Mouse (Mus musculus) intestine, embryonic 16.5 days (tissue): ENCODE measurements around the gene Nif3l1. TPM values are rescaled to one million over a fixed set of nuclear protein-coding genes. Genes with fewer than 3 reads are reported as not detected.

Experiments used
- ATAC-seq: fragments of 200-750 bp; cut with Nextera tagmentation; 2 replicates; pipeline ENCODE4 v1.8.0; 2017; ENCODE audit warnings: moderate TSS enrichment, moderate library complexity
- H3K27ac ChIP-seq: fragments of 300-500 bp; sonication (generic); 2 replicates; pipeline ENCODE4 v1.5.1; 2014; ENCODE audit warnings: mild to moderate bottlenecking, low read length
- H3K27me3 ChIP-seq: fragments of 300-500 bp; sonication (generic); replicated peaks from 2 replicates; pipeline ENCODE4 v1.6.1; 2014; ENCODE audit warnings: low read length, control low read depth, mixed read lengths; ENCODE audit not compliant: control insufficient read depth, insufficient read depth
- H3K36me3 ChIP-seq: fragments of 300-500 bp; sonication (generic); 2 replicates; pipeline ENCODE4 v1.6.1; 2014; ENCODE audit warnings: low read length, control low read depth; ENCODE audit not compliant: control insufficient read depth, insufficient read depth
- H3K4me1 ChIP-seq: fragments of 300-500 bp; sonication (generic); 2 replicates; pipeline ENCODE4 v1.6.1; 2014; ENCODE audit warnings: low read length, control low read depth, mixed read lengths; ENCODE audit not compliant: control insufficient read depth, insufficient read depth
- H3K4me2 ChIP-seq: fragments of 300-500 bp; sonication (generic); 2 replicates; pipeline ENCODE4 v1.6.1; 2014; ENCODE audit warnings: low read depth, low read length, control low read depth
- H3K4me3 ChIP-seq: fragments of 300-500 bp; sonication (generic); 2 replicates; pipeline ENCODE4 v1.5.1; 2014; ENCODE audit warnings: mild to moderate bottlenecking, low read length
- H3K9ac ChIP-seq: fragments of 300-500 bp; sonication (generic); 2 replicates; pipeline ENCODE4 v1.6.1; 2014; ENCODE audit warnings: low read depth, low read length
- H3K9me3 ChIP-seq: fragments of 300-500 bp; sonication (generic); 2 replicates; pipeline ENCODE4 v1.6.1; 2016; ENCODE audit warnings: low read length, control low read depth; ENCODE audit not compliant: control insufficient read depth
- WGBS: fragments of 180-500 bp; shearing (Covaris S2); extraction: QIAGEN DNeasy Blood & Tissue Kit; methylation state at CpG from one replicate; pipeline ENCODE4 v1.1.7; 2014; 5-methylcytosine and 5-hydroxymethylcytosine counted together
- polyA plus RNA-seq: library from polyadenylated mRNA; unstranded; fragments of >200 nt; fragmentation: Nextera tagmentation; extraction: Ambion mirVana; gene quantifications from 2 replicates; pipeline ENCODE4 v1.2.1, GENCODE M21; 2015

Nif3l1 gene
- polyA plus RNA-seq, 1 experiment from 2014 or later: 37.7 TPM

GRCm38 (mm10) chr1:58465561-58465960, 20.6 kb downstream of the Nif3l1 start:
- Histone ChIP-seq H3K4me3 (no peak overlapping the region), H3K4me1 (no peaks in the 10 kb centered on the region), H3K27me3 (no peaks in the 10 kb centered on the region), H3K4me2 (no peak overlapping the region), H3K9me3 (no peaks in the 10 kb centered on the region), H3K27ac (no peak overlapping the region), H3K9ac (no peak overlapping the region), H3K36me3 (0 out of 2 replicates have a peak, but pooled peaks cover 2% of the 10 kb centered on the region)
- ATAC-seq: no peak
- WGBS: 97% methylated on average over 4 of the region's 4 CpGs

GRCm38 (mm10) chr1:58475662-58476061, 30.7 kb downstream of the Nif3l1 start:
- no peak for ATAC-seq
- no peak overlapping the region for H3K4me2 ChIP-seq
- no peak overlapping the region for H3K9ac ChIP-seq
- H3K36me3 ChIP-seq: peaks cover 19% of the 10 kb centered on the region
- H3K4me3 ChIP-seq: no peak overlapping the region
- H3K9me3 ChIP-seq: no peaks in the 10 kb centered on the region
- H3K27me3 ChIP-seq: no peaks in the 10 kb centered on the region
- WGBS: 94% methylated on average over 8 of the region's 8 CpGs
- H3K4me1 ChIP-seq: no peaks in the 10 kb centered on the region
- H3K27ac ChIP-seq: no peak overlapping the region

- no peak overlapping the region for H3K9ac ChIP-seq
- no peaks in the 10 kb centered on the region for H3K27me3 ChIP-seq
- no peak overlapping the region for H3K4me2 ChIP-seq
- no peak overlapping the region for H3K27ac ChIP-seq
- 90% methylated on average over 4 of the region's 4 CpGs for WGBS
- no peak for ATAC-seq
- no peak overlapping the region for H3K4me3 ChIP-seq
- no peaks in the 10 kb centered on the region for H3K4me1 ChIP-seq
- peaks cover 16% of the 10 kb centered on the region for H3K36me3 ChIP-seq
- H3K9me3 ChIP-seq: no peaks in the 10 kb centered on the region
These were observed 37.7 kb downstream of the Nif3l1 start for GRCm38 (mm10) chr1:58482647-58483046.

- 95% methylated on average over 6 of the region's 6 CpGs for WGBS
- ATAC-seq: no peak
- no peaks in the 10 kb centered on the region for H3K27me3 ChIP-seq
- H3K4me1 ChIP-seq: no peaks in the 10 kb centered on the region
- no peak overlapping the region for H3K4me2 ChIP-seq
- no peak overlapping the region for H3K4me3 ChIP-seq
- no peak overlapping the region for H3K9ac ChIP-seq
- peaks cover 16% of the 10 kb centered on the region for H3K36me3 ChIP-seq
- no peak overlapping the region for H3K27ac ChIP-seq
- H3K9me3 ChIP-seq: no peaks in the 10 kb centered on the region
These were observed 50.7 kb downstream of the Nif3l1 start for GRCm38 (mm10) chr1:58495603-58496002.

- Histone ChIP-seq H3K4me2 (no peak overlapping the region), H3K9ac (no peak overlapping the region), H3K9me3 (no peaks in the 10 kb centered on the region), H3K36me3 (peaks cover 13% of the 10 kb centered on the region; the same call in 1 of the 2 replicates), H3K4me3 (no peak overlapping the region), H3K27ac (no peak overlapping the region), H3K27me3 (no peaks in the 10 kb centered on the region), H3K4me1 (no peaks in the 10 kb centered on the region)
- 96% methylated on average over 4 of the region's 4 CpGs for WGBS
- ATAC-seq: no peak
These were observed 52.7 kb downstream of the Nif3l1 start for GRCm38 (mm10) chr1:58497678-58498077.

GRCm38 (mm10) chr1:58498758-58499157, 53.8 kb downstream of the Nif3l1 start:
- no peaks in the 10 kb centered on the region for H3K9me3 ChIP-seq
- no peak overlapping the region for H3K27ac ChIP-seq
- ATAC-seq: no peak
- H3K4me1 ChIP-seq: peaks cover 6% of the 10 kb centered on the region; the same call in 1 of the 2 replicates
- H3K4me2 ChIP-seq: no peak overlapping the region
- peaks cover 10% of the 10 kb centered on the region; the same call in 1 of the 2 replicates for H3K36me3 ChIP-seq
- no peak overlapping the region for H3K9ac ChIP-seq
- H3K27me3 ChIP-seq: no peaks in the 10 kb centered on the region
- H3K4me3 ChIP-seq: no peak overlapping the region
- WGBS: 100% methylated on average over 1 of the region's 1 CpGs

GRCm38 (mm10) chr1:58503134-58503533, 58.2 kb downstream of the Nif3l1 start:
- H3K9me3 ChIP-seq: peaks cover 10% of the 10 kb centered on the region
- H3K9ac ChIP-seq: no peak overlapping the region
- no peak overlapping the region for H3K4me3 ChIP-seq
- H3K36me3 ChIP-seq: 0 out of 2 replicates have a peak, but pooled peaks cover 2% of the 10 kb centered on the region
- H3K27me3 ChIP-seq: no peaks in the 10 kb centered on the region
- H3K4me1 ChIP-seq: peaks cover 7% of the 10 kb centered on the region; the same call in 1 of the 2 replicates
- H3K4me2 ChIP-seq: no peak overlapping the region
- no peak overlapping the region for H3K27ac ChIP-seq
- no peak for ATAC-seq

- Histone ChIP-seq H3K4me3 (peak overlapping the region; percentile 90), H3K27me3 (no peaks in the 10 kb centered on the region), H3K4me1 (peaks cover 7% of the 10 kb centered on the region; the same call in 1 of the 2 replicates), H3K4me2 (peak overlapping the region; percentile 77), H3K27ac (peak overlapping the region; percentile 79; the same call in 1 of the 2 replicates), H3K36me3 (0 out of 2 replicates have a peak, but pooled peaks cover 2% of the 10 kb centered on the region), H3K9me3 (peaks cover 13% of the 10 kb centered on the region), H3K9ac (peak overlapping the region; percentile 92)
- no peak for ATAC-seq
- 26% methylated on average over 9 of the region's 9 CpGs for WGBS
These were observed 58.9 kb downstream of the Nif3l1 start for GRCm38 (mm10) chr1:58503793-58504370.

GRCm38 (mm10) chr1:58504577-58505254, 59.8 kb downstream of the Nif3l1 start, which contains the start of gene Orc2:
Gene Orc2, minus strand, starts transcription at chr1:58505109.
- peak within 1 kb of the TSS; percentile 77 for H3K4me2 ChIP-seq
- no peaks in the 10 kb centered on the region for H3K27me3 ChIP-seq
- H3K9me3 ChIP-seq: peaks cover 13% of the 10 kb centered on the region
- H3K27ac ChIP-seq: peak within 1 kb of the TSS; percentile 79
- 1% methylated on average over 64 of the region's 64 CpGs for WGBS
- peak within 1 kb of the TSS; percentile 92 for H3K9ac ChIP-seq
- peaks cover 7% of the 10 kb centered on the region; the same call in 1 of the 2 replicates for H3K4me1 ChIP-seq
- peak within 1 kb of the TSS; percentile 90 for H3K4me3 ChIP-seq
- peak; percentile 100 for ATAC-seq
- no peaks in the 10 kb centered on the region for H3K36me3 ChIP-seq
